Mouse (Mus musculus): ENCODE measurements at regions not wholly inside any gene's neighbourhood (a gene's known extent, or its start where the extent isn't known, plus 50 kb on each side); places are given as distances from the start of the nearest gene placed in this dataset.
"Not testable (repeated sequence)": the region's sequence is repeated elsewhere in the genome, so short reads cannot be mapped to it uniquely, and the experiment has no call there.

DNA sequence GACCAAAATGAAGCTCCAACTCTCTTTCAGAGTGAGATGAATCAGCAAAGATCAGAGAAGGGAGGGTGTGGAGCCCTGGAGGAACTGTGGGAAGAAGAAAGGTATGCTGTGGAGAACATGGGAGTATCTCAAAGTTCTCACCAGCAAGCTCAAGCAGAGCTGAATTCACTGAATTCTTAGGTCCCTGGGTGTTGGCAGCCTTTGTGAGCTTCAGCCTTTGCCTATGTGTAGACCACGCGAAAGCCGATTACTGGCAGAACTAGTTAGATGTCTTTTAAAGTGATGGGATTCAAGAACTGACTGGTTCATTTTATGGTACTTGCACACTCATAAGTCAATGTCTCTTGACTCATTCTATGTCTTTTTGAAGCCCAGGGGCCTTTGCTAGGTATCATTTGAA lies 491.2 kb upstream of the Hsf2 start:
- 98% methylated on average over 3 of the region's 3 CpGs for WGBS
- Histone ChIP-seq H3K4me3 (no peak overlapping the region), H3K36me3 (no peaks in the 10 kb centered on the region), H3K27ac (no peak overlapping the region), H3K4me2 (replicated peaks) (no peak overlapping the region), H3K27me3 (no peaks in the 10 kb centered on the region), H3K9me3 (replicated peaks) (no peaks in the 10 kb centered on the region), H3K4me1 (no peaks in the 10 kb centered on the region), H3K9ac (no peak overlapping the region)
- ATAC-seq (ENCODE audit: low FRiP score): no peak

DNA sequence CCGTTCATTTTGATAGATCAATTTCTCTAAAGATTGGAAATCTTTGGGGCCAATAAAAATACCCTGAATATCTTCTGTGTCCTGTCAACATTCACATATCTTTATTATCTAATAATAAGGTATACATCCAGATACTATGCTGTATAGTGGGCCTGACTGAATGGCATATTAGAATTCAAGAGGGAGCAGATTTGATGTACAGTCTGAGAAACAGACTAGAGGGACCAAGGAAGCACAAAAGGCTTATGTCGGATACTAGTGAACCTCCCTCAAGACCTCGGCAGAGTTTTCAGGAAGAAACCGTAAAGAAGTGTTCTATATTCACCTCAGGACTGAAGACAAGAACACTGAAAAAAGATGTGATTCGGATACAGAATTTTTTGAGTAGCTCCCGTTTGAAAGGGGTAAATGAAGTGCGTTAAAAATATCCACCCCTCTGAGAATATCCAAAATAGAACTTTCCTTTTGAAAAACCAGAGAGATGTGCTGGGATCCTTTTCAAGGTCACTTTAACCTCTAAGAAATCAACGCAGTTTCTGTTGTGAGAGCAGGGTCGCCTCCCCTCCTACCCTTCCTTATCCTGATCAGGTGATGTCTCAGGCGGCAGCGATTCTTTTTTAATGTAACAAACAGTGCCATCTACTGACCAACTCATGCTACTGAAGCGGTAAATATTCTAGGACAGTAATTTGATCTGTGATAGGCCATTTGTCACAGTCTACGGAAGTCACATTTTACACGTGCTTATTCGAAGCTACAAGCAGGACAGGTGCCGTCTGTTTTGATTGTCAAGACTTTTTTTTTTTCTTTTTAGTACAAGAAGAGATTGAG lies 485.1 kb upstream of the Hsf2 start:
- Histone ChIP-seq H3K4me3 (no peak overlapping the region), H3K27me3 (no peaks in the 10 kb centered on the region), H3K9me3 (replicated peaks) (no peaks in the 10 kb centered on the region), H3K4me2 (replicated peaks) (peak overlapping the region; percentile 30), H3K27ac (no peak overlapping the region), H3K36me3 (no peaks in the 10 kb centered on the region), H3K9ac (peak overlapping the region; percentile 24; the same call in 1 of the 2 replicates), H3K4me1 (no peaks in the 10 kb centered on the region)
- peak; percentile 90 for ATAC-seq (ENCODE audit: low FRiP score)
- WGBS: 26% methylated on average over 16 of the region's 16 CpGs

DNA sequence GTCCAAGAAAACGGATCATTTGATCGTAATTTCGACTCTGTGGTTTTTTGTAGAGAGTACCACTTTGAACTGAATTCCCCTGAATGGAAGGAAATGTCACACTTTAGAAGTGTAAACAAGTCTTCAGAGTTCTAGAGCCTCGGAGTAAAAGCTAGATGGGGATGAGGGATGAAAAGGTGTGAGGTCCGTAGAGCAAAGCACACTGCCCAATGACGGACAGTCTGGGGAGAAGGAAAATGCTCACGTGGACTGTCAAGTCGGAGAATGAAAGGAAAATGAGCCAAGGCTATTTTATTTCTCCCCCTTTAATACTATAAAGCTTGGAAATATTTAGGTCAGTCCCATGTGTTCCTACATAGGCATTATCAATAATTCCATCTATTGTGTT lies 484.5 kb upstream of the Hsf2 start:
- Histone ChIP-seq H3K27me3 (no peaks in the 10 kb centered on the region), H3K36me3 (no peaks in the 10 kb centered on the region), H3K9me3 (replicated peaks) (no peaks in the 10 kb centered on the region), H3K4me1 (no peaks in the 10 kb centered on the region), H3K4me3 (no peak overlapping the region), H3K4me2 (replicated peaks) (peak overlapping the region; percentile 30; the same call in 1 of the 2 replicates), H3K27ac (no peak overlapping the region), H3K9ac (no peak overlapping the region)
- no peak for ATAC-seq (ENCODE audit: low FRiP score)
- 67% methylated on average over 8 of the region's 8 CpGs for WGBS

DNA sequence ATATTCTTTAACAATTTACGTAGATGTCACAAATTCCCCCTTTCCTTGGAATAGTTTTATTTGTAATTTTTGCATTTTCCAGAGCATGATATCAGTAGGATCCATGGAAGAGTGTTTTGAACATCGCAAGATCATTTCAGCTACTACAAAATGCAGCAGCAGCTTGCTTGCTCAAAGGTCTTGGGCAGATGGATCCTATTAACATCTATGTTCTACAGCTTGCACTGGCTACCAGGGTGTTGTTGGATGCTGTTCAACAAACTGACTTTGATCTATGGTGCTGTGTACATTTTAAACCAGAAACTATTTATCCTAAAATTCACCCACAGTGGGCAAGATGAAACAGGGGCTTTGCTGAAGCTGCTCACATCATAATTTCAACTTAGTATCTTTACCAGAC lies 448.5 kb upstream of the Hsf2 start:
- no peaks in the 10 kb centered on the region for H3K36me3 ChIP-seq
- WGBS: 80% methylated on average over 2 of the region's 2 CpGs
- no peak for ATAC-seq (ENCODE audit: low FRiP score)
- H3K27me3 ChIP-seq: no peaks in the 10 kb centered on the region
- no peak overlapping the region for H3K27ac ChIP-seq
- H3K9ac ChIP-seq: no peak overlapping the region
- no peaks in the 10 kb centered on the region for H3K9me3 ChIP-seq (replicated peaks)
- H3K4me1 ChIP-seq: no peaks in the 10 kb centered on the region
- H3K4me2 ChIP-seq (replicated peaks): no peak overlapping the region
- H3K4me3 ChIP-seq: no peak overlapping the region

DNA sequence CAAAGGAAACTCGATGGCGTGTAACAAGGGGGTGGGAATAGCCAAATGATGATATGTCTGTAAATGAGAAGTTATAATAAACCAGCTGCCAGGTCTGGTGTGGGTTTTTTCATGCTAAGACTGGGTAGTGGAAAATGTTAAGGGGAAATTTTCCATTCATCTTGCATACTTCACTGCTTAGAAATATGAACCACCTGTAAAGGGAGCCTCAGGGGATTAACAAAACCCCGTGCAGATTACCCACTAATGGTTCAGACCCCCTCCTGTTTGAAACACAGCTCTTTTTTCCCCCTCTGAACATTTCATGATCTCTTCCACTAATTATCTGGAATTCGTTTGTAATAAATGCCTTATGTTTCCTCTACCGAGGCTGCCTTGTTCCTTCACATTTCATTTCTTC lies 446.0 kb upstream of the Hsf2 start:
- no peak overlapping the region for H3K27ac ChIP-seq
- H3K36me3 ChIP-seq: no peaks in the 10 kb centered on the region
- H3K4me3 ChIP-seq: no peak overlapping the region
- no peaks in the 10 kb centered on the region for H3K4me1 ChIP-seq
- 58% methylated on average over 5 of the region's 5 CpGs for WGBS
- H3K4me2 ChIP-seq (replicated peaks): no peak overlapping the region
- ATAC-seq (ENCODE audit: low FRiP score): no peak
- no peaks in the 10 kb centered on the region for H3K9me3 ChIP-seq (replicated peaks)
- H3K9ac ChIP-seq: no peak overlapping the region
- no peaks in the 10 kb centered on the region for H3K27me3 ChIP-seq

DNA sequence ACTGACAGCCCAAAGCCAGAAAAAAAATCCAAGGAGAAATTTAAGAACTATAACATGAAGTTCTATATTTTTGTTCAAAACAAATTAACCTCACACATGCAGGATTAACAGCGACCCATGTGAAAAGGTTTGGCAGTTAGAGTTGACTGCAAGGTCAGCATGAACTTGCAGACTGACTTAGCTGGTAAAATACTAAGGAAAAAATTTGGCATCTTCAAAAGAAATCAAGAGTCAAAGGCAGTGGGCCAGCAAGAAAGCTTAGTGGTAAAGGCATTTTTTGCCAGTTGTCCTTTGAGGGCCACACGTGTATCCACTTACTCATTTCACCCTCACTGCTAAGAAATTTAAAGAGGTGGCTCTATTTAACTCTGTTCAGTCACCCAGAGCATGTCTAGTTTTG lies 440.2 kb upstream of the Hsf2 start:
- Histone ChIP-seq H3K4me2 (replicated peaks) (no peak overlapping the region), H3K27me3 (no peaks in the 10 kb centered on the region), H3K9me3 (replicated peaks) (no peaks in the 10 kb centered on the region), H3K27ac (no peak overlapping the region), H3K4me3 (no peak overlapping the region), H3K9ac (no peak overlapping the region), H3K4me1 (no peaks in the 10 kb centered on the region), H3K36me3 (no peaks in the 10 kb centered on the region)
- WGBS: 80% methylated on average over 2 of the region's 2 CpGs
- ATAC-seq (ENCODE audit: low FRiP score): no peak

DNA sequence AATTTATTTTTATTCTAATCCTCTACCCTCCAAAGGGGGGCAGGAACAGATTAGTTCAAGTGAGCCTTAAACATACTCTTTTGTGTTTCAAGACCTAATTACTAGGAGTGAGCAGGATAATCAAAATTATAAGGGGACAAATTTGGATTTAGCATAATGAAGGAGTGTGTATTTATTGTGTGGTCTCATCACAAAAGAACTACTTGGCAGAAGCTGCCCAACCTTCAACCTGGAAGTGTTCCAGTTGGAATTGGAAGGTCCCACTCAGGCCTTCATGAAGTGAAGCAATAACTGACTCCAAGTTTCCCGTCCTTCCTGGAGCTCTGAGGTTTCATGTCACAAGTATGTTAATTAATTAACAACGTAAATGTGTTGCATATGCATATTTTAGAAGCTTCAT lies 439.3 kb upstream of the Hsf2 start:
- WGBS: 67% methylated on average over 2 of the region's 2 CpGs
- H3K9ac ChIP-seq: no peak overlapping the region
- no peak overlapping the region for H3K27ac ChIP-seq
- H3K4me2 ChIP-seq (replicated peaks): no peak overlapping the region
- no peak overlapping the region for H3K4me3 ChIP-seq
- no peaks in the 10 kb centered on the region for H3K27me3 ChIP-seq
- no peak for ATAC-seq (ENCODE audit: low FRiP score)
- no peaks in the 10 kb centered on the region for H3K9me3 ChIP-seq (replicated peaks)
- H3K36me3 ChIP-seq: no peaks in the 10 kb centered on the region
- H3K4me1 ChIP-seq: no peaks in the 10 kb centered on the region

DNA sequence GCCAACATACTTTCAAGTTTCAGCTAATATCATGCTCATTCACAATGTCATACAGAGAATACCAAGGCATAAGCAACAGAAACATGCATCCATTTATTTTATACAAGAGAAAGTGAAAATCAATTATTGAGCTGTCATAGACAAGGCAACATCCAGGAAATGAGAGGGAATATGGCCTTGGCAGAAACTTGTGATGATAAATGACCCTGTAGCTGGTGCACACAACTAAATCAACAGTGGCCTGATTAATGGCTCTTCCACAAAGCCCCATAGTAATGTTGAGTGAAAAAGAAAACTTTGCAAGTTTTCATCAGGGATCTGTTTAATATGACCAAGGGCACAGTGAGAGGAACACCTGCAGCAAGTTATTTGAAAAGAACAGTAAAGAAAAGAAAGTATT lies 438.5 kb upstream of the Hsf2 start:
- no peak overlapping the region for H3K9ac ChIP-seq
- no peaks in the 10 kb centered on the region for H3K27me3 ChIP-seq
- H3K4me1 ChIP-seq: no peaks in the 10 kb centered on the region
- H3K9me3 ChIP-seq (replicated peaks): no peaks in the 10 kb centered on the region
- no peaks in the 10 kb centered on the region for H3K36me3 ChIP-seq
- no peak for ATAC-seq (ENCODE audit: low FRiP score)
- no peak overlapping the region for H3K4me2 ChIP-seq (replicated peaks)
- no peak overlapping the region for H3K4me3 ChIP-seq
- no peak overlapping the region for H3K27ac ChIP-seq

DNA sequence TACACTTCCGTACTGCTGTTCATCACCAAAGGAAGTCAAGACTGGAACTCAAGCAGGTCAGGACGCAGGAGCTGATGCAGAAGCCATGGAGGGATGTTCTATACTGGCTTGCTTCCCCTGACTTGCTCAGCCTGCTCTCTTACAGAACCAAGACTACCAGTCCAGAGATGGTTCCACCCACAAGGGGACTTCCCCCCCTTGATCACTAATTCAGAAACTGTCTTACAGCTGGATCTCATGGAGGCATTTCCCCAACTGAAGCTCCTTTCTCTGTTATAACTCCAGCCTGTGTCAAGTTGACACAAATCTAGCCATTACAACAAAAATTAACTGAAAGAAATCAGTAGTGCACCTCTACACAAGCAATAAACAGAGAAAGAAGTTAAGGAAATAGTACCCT lies 432.8 kb upstream of the Hsf2 start:
- H3K4me3 ChIP-seq; H3K9me3 ChIP-seq (replicated peaks); H3K27ac ChIP-seq; H3K9ac ChIP-seq; H3K27me3 ChIP-seq; H3K36me3 ChIP-seq; H3K4me1 ChIP-seq; ATAC-seq (ENCODE audit: low FRiP score); H3K4me2 ChIP-seq (replicated peaks): not testable (repeated sequence)
- WGBS: 88% methylated on average over 2 of the region's 2 CpGs

DNA sequence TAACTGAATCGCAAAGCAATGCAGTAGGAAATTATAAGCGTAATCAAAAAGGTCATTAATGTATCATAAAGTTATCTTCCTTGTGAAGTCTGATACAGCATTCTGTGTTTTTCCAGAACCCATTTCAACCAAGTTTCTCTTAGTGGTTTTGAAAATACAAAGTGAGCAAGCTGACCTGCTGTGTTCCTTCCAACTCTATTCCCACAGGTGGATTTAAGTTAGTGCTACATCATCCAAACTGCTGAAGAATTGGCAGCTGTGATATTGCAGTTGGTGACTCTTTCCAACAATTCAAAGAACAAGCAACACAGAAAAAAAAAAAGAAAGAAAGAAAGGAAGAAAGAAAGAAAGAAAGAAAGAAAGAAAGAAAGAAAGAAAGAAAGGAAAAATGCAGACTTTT lies 396.1 kb upstream of the Hsf2 start:
- Histone ChIP-seq H3K27ac (no peak overlapping the region), H3K4me1 (no peaks in the 10 kb centered on the region), H3K4me3 (no peak overlapping the region), H3K36me3 (no peaks in the 10 kb centered on the region), H3K27me3 (no peaks in the 10 kb centered on the region), H3K9ac (no peak overlapping the region), H3K9me3 (replicated peaks) (no peaks in the 10 kb centered on the region), H3K4me2 (replicated peaks) (no peak overlapping the region)
- 91% methylated on average over 2 of the region's 2 CpGs for WGBS
- ATAC-seq (ENCODE audit: low FRiP score): no peak

DNA sequence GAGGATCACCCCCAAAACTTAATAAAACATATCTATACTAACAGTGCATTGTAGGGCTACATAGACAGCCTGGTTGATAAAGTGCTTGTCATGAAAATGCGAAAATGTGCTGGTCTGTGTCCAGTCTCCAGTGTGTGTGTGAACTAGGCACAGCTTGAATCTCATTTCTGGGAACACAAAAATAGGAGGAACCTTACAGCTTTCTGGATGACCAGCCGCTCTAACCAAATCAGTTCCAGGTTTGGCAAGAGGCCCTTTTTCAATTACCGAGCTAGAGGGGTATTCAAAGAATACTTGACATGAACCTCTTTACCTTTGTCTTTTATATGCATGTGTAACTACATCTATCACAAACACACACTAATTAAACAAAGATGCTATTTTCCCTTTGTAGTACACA lies 390.3 kb upstream of the Hsf2 start:
- no peak overlapping the region for H3K9ac ChIP-seq
- no peak overlapping the region for H3K27ac ChIP-seq
- H3K27me3 ChIP-seq: no peaks in the 10 kb centered on the region
- no peak overlapping the region for H3K4me2 ChIP-seq (replicated peaks)
- 80% methylated on average over 3 of the region's 3 CpGs for WGBS
- H3K9me3 ChIP-seq (replicated peaks): no peaks in the 10 kb centered on the region
- H3K36me3 ChIP-seq: no peaks in the 10 kb centered on the region
- H3K4me1 ChIP-seq: no peaks in the 10 kb centered on the region
- ATAC-seq (ENCODE audit: low FRiP score): no peak
- no peak overlapping the region for H3K4me3 ChIP-seq

DNA sequence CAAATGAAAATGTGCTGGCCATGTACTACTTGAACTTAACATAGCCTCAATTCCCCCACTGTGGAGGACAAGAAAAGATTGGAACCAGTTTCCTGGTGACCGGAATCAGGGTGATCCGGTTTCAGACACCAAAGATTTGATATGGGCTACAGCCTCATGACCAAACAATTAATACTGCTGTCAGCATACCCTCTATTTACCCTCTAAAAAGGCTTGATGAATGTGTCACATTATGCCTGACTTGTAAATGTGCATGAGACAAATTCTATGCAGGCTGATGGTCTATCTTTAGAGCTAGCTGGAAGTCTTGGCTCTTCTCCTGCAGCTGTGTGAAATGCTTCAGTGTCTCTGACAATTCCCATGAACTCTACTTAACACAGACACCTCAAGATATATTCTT lies 372.8 kb upstream of the Hsf2 start:
- no peak overlapping the region for H3K4me3 ChIP-seq
- H3K4me2 ChIP-seq (replicated peaks): no peak overlapping the region
- H3K4me1 ChIP-seq: no peaks in the 10 kb centered on the region
- WGBS: 85% methylated on average over 2 of the region's 2 CpGs
- no peak overlapping the region for H3K27ac ChIP-seq
- no peaks in the 10 kb centered on the region for H3K27me3 ChIP-seq
- H3K36me3 ChIP-seq: no peaks in the 10 kb centered on the region
- ATAC-seq (ENCODE audit: low FRiP score): no peak
- no peak overlapping the region for H3K9ac ChIP-seq
- H3K9me3 ChIP-seq (replicated peaks): no peaks in the 10 kb centered on the region

DNA sequence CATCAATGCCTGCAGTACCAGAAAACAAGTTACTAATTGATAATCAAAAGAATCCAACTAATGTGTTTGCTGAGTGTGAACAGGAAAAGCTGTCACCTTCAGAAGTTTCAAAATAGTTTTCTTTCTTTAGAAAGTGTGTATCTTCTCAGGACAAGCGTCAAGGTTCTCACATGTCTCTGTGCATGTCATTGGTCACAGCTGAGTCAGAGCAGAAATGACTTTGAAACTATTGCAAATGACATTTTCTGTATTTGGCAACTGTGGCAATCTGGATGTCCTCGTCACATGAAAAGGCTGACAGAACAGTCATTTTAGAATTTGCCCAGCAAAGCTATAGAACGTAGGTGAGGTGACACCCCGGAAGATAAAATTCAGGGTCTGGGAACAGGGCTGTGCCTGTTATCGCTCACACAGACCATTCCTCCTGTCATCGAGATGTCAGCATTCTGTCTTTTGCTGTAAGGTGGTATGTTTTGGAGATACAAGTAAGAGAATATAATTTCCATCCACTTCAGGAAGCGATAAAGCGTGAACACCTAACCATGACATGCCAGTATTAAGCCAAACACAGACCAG lies 371.4 kb upstream of the Hsf2 start:
- 92% methylated on average over 8 of the region's 8 CpGs for WGBS
- no peaks in the 10 kb centered on the region for H3K27me3 ChIP-seq
- H3K36me3 ChIP-seq: no peaks in the 10 kb centered on the region
- H3K4me2 ChIP-seq (replicated peaks): no peak overlapping the region
- H3K27ac ChIP-seq: no peak overlapping the region
- no peaks in the 10 kb centered on the region for H3K9me3 ChIP-seq (replicated peaks)
- ATAC-seq (ENCODE audit: low FRiP score): no peak
- H3K4me1 ChIP-seq: no peaks in the 10 kb centered on the region
- no peak overlapping the region for H3K9ac ChIP-seq
- H3K4me3 ChIP-seq: no peak overlapping the region

Data from hindbrain, embryonic 12.5 days (tissue).